Mouse (Mus musculus): ENCODE data around the gene Usp54.

The Usp54 gene

DNA sequence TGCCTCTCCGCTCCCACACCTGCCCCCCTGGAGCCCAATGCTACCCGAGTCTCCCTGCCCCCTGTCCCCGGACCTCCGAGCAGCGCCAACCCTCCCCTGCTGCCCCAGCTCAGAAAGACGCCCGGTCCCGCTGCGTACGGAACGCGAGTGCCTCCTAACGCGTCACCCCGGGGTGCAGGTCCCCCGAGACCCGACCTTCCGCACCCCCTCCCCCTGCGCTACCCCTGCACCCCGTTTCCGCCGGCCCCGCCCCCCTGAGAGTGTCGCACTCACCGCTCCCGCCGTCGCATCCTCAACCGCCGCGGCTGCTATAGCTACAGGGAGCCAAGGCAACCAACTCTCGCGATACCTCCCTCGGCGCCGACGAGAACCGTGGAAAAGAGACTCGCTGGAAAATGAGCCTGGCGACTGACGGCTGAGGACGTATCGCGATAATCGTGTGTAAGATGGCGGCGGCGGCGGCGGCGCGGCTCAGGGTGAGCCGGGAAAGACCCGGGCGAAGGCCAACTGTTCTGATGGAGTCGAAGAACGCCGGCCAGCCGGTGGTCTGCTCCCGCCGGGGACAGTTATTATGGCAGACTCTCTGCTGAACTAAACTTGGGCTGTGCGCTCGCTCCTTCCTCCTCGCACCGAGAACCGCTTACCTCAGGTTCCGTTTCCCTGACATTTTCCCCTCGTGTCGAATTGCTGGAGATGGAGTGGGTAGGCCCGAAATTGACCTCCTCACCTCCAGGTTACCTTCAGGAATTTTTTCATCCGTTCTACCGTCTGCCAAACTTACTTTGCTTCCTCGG, at the start of gene Usp54:
Usp54 (minus strand) TSS at position 420 of the 794 bp plus-strand sequence.
- DNase-seq, result peak; percentile 99

- no peak for DNase-seq
These were observed 48.1 kb upstream of the Usp54 start for GRCm38 (mm10) chr14:20689009-20689408.

DNA sequence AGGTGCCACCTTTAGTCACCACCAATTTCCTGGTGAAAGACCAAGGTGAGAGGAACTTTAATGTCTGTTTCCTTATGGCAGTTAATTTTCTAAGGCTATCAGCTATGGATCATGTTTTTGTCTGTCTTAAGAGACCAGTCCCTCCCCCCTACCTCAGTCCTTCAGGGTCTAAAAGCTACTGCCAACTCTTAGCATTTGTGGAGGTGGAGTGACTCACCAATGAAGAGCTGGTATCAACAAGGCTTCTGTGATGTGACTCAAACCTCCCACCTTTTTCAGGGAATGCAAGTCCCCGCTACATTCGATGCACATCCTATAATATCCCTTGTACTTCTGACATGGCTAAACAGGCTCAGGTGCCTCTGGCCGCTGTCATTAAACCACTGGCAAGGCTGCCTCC, 45.7 kb upstream of the Usp54 start:
- DNase-seq, result no peak

DNA sequence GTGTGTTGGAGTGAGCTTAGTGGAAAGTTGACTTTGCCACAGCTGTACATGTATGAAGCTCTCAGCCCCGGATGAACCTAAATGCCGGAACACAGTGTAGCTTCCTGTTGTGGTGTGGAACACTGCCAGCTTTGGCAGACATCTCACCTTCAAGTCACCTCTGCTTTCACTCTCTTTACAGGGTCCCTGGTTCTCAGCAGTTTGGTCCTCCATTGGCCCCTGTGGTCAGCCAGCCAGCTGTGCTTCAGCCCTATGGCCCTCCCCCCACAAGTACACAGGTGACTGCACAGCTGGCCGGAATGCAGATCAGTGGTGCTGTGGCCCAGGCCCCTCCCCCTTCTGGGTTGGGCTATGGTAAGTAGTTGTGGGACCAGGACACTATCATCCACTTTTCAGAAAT, 41.6 kb upstream of the Usp54 start:
- DNase-seq, result peak; percentile 51

- no peak for DNase-seq
These were observed 40.9 kb upstream of the Usp54 start for GRCm38 (mm10) chr14:20681742-20682141.

DNA sequence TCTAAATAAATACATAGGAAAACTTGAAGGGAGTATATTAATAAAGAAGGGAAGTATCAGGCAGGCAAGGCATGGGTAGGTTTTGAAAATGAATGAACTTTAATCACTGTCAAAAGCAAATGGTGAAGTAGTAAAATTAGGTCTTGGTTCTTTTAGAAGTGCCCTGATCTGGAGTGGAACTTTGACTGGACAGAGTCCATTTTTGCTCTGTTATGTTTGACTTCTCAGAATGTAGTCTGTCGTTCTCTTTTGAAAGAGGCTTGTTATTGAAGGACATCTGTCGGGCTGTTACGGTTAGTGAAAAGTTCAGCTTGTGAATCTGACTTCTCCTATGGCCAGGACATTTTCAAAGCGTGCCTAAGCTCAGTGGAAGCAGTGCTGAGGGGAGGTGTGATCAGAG, 37.0 kb upstream of the Usp54 start:
- DNase-seq, result no peak

- DNase-seq, result peak; percentile 99
These were observed 33.4 kb upstream of the Usp54 start, which contains the start of gene Sec24c for GRCm38 (mm10) chr14:20674064-20674833. Sec24c (plus strand) TSS chr14:20674308.

GRCm38 (mm10) chr14:20673735-20674063, 32.8 kb upstream of the Usp54 start:
- peak; percentile 66 for DNase-seq

GRCm38 (mm10) chr14:20672990-20673389, 32.1 kb upstream of the Usp54 start:
- peak; percentile 58 for DNase-seq

- DNase-seq, result no peak
These were observed 27.4 kb upstream of the Usp54 start, which contains the start of gene Synpo2l for GRCm38 (mm10) chr14:20668154-20668810. Synpo2l (minus strand) TSS chr14:20668354.

- no peak for DNase-seq
These were observed 26.6 kb upstream of the Usp54 start for GRCm38 (mm10) chr14:20667469-20667868.

DNA sequence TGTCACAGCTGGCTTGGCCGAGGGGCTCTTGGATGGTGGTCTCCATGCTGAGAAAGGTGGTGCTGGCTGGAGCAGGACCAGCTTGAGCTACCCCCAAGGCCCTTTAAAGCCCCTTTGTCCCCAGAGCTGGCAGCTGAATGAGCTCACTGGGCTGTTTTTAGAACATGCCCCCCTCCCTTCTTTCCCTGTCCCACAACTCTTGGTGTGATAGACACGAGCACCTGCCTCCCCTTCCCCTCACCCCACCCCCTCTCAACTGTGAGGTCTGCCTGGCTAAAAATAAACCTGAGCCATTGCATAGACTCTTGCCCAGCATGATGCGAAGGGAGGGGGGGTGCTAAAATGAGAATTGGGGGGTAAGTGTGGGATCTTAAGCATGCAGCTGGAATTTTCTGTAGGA, 23.6 kb upstream of the Usp54 start:
- DNase-seq, result no peak

- no peak for DNase-seq
These were observed 22.7 kb upstream of the Usp54 start for GRCm38 (mm10) chr14:20663601-20664000.

DNA sequence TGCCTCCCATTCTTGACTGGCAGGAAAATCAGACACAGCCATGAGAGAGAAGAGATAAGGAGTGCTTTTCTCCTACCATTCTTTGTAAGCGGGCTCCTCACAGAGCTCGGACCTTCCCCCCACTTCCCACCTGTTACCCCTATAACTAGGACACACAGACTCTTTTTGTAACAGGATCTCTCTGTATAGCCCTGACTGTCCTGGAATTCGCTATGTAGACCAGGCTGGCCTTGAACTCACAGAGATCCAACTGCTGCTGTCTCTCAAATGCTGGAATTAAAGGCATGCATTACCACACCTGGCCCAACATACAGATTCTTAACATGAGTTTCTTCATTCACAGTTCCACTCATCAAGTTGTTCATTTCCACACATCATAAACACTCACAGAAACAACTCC, 21.9 kb upstream of the Usp54 start:
- no peak for DNase-seq

DNA sequence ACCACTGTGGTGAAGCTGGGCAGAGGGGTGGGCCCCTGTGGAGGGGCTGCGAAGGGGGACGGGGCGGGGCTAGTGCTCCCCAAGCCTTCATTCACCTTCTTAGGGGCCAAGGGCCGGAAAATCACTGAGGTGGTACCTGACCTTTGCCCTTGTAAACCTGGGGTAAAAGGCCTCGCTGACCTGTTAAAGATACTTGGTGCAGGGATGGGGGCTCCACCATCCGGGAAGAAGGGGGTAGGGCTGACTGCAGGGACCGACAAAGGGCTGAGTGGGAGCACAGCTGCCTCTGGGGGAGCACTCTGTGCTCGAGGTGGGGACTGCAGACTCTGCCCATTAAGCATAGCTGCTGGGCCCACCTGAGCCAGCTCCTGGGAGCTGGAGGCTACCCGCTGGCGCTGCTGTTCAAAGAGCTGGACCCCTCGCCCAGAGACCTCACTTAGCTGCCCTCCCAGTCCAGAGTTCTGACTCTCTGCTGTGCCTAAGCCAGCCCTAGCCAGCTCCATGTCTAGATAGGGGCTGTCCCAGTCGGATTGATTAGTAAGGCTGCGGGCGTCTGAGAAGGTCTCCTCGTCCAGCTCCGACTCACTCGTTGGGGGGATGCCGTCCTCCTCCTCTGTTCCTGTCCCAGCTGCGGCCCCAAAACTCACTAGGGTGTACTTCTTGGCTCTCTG, 20.9 kb upstream of the Usp54 start:
- DNase-seq, result peak; percentile 34

DNA sequence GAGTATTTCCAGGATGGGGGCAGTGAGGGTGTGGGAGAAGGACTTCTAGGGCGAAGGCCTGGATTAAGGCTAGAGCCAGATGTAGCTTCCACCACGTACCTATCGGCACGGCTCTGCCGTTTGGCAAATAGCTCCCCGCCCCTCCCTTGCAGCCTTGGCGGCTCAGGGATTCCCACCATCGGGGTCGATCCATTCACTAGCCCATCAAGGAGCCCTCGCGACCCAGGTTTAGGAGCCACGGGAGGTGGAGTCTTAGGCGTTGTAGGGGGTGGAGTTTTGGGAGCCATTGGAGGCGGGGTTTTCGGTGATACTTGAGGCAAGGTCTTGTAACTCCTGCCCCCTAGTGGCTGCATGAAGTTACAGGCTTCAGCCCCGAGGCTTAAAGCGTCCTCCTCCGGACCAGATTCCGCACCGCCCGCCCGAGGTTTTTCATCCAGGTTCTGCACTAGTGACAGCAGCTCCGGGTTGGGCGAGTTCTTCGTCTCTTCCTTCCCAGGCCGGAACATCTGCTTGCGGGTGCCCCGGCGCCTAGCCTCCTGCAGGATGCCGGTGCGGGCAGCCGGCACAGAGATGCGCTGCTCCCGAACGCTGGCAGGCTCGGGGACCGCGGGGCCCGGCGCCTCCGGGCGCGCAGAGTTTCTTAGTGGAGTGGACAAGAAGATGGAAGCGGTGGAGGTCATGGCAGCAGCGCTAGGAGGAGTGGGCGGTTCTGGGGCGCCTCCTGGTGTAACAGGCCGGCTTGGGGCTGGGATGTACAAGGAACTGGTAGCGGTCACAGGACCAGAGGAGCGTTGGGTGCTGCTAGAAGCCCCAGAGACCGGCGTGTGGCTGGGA, 20.2 kb upstream of the Usp54 start:
- DNase-seq, result peak; percentile 96

DNA sequence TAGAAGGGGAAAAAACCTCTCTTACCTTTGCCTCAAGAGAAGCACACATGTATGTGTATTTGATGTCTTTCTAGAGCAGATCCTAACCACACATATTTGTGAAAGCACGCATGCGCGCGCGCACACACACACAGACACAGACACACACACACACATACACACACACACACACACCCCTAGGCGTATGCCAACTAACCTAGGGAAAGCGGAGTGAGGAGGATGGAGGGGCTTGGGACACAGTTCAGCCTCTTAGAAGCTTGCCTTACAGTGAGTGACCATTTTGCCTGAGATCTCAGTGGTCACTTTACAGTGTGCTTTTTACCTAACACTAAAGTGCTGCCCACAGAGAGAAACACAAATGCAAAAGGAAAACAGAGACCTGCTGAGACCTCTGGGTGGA, 18.8 kb upstream of the Usp54 start:
- no peak for DNase-seq

DNA sequence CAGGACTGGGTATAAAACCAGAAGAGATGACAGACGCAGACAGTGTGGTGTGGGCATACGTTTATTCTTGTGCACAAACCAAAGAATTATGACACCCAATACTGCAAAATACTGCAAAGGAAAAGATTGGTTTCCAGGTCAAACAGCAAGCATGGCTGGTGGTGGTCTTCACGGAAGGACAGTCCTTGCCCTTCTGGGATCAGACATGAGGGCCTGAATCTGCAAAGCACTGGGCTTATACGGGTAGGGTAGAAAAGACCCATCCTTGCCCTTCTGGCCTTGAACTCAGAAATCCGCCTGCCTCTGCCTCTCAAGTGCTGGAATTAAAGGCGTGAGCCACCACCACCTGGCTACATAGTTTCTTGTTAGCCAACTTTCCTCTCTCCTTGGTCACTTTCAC, 18.0 kb upstream of the Usp54 start:
- no peak for DNase-seq

- peak; percentile 63 for DNase-seq
These were observed 17.5 kb upstream of the Usp54 start for GRCm38 (mm10) chr14:20658326-20658725.

GRCm38 (mm10) chr14:20656361-20656760, 15.5 kb upstream of the Usp54 start, which contains the start of gene Myoz1:
Myoz1 (minus strand) TSS chr14:20656540.
- DNase-seq, result no peak

- no peak for DNase-seq
These were observed 14.9 kb upstream of the Usp54 start for GRCm38 (mm10) chr14:20655731-20656130.

All from kidney, postnatal 10 days (tissue).